Comparison of ENCODE assay signal across 28 mouse cellular contexts in genomic region chr5:130116857-130117256, GRCm38 (mm10). TPM values are rescaled to one million over a fixed set of nuclear protein-coding genes. Genes with fewer than 3 reads are reported as not detected.
DNase-seq lines count a peak whose midpoint lies in the region; ATAC-seq and TF ChIP-seq lines count a peak whose summit lies in the region.
"Had no signal": no experiment of that assay in that cellular context is flagged by ENCODE, and none has a peak within 500 bp of the region (broad histone marks: within the 10 kb centered on the region; RNA-seq: fewer than 3 reads in every experiment).

No protein-coding gene starts in this region.

- H3K4me1 ChIP-seq in embryonic facial prominence, embryonic 11.5 days (ENCODE audit: control insufficient read depth, insufficient read depth, low read length), result no peaks in the 10 kb centered on the region
- peaks cover 14% of the 10 kb centered on the region for H3K4me1 ChIP-seq in embryonic facial prominence, embryonic 10.5 days
- peaks cover 9% of the 10 kb centered on the region for H3K4me1 ChIP-seq in embryonic fibroblast, embryonic 13.5 days (ENCODE audit: control insufficient read depth, insufficient read depth, low read length)
- peaks cover 3% of the 10 kb centered on the region; the same call in 1 of the 2 replicates for H3K4me1 ChIP-seq in stomach, postnatal 0 days (replicated peaks; ENCODE audit: control insufficient read depth, insufficient read depth)
- H3K4me1 ChIP-seq: forebrain, embryonic 15.5 days; midbrain, embryonic 15.5 days had no signal

- no peaks in the 10 kb centered on the region for H3K9me3 ChIP-seq in embryonic facial prominence, embryonic 11.5 days (replicated peaks; ENCODE audit: control insufficient read depth, low read length)
- no peaks in the 10 kb centered on the region for H3K9me3 ChIP-seq in embryonic facial prominence, embryonic 10.5 days
- H3K9me3 ChIP-seq in stomach, postnatal 0 days (ENCODE audit: control insufficient read depth, low read length), result no peaks in the 10 kb centered on the region
- H3K9me3 ChIP-seq: forebrain, embryonic 15.5 days; G1E; heart, embryonic 13.5 days; kidney, embryonic 15.5 days; lung, embryonic 15.5 days; midbrain, embryonic 15.5 days had no signal

- no peak for TF ChIP-seq CTCF in embryonic fibroblast, embryonic 13.5 days (IDR thresholded peaks at IDR 0.05; ENCODE audit: borderline replicate concordance, insufficient read depth, low read length)
- TF ChIP-seq CTCF in stomach, postnatal 0 days (IDR thresholded peaks at IDR 0.05; ENCODE audit: low read depth), result no peak

- TF ChIP-seq EP300 in stomach, postnatal 0 days (optimal IDR thresholded peaks at IDR 0.05), result no peak

- H3K9ac ChIP-seq in embryonic facial prominence, embryonic 11.5 days (replicated peaks; ENCODE audit: low read length), result no peak overlapping the region
- no peak overlapping the region for H3K9ac ChIP-seq in stomach, postnatal 0 days (ENCODE audit: low read length)
- H3K9ac ChIP-seq: forebrain, embryonic 15.5 days; heart, embryonic 13.5 days; kidney, embryonic 15.5 days; liver, embryonic 14.5 days; lung, embryonic 15.5 days; midbrain, embryonic 15.5 days had no signal

- no peak overlapping the region for H3K4me3 ChIP-seq in embryonic facial prominence, embryonic 11.5 days (ENCODE audit: low read depth, low read length)
- H3K4me3 ChIP-seq in embryonic facial prominence, embryonic 10.5 days, result no peak overlapping the region
- no peak overlapping the region for H3K4me3 ChIP-seq in embryonic fibroblast, embryonic 13.5 days (ENCODE audit: insufficient read depth, low read length)
- H3K4me3 ChIP-seq in stomach, postnatal 0 days (ENCODE audit: low read depth, low read length), result no peak overlapping the region
- H3K4me3 ChIP-seq: forebrain, embryonic 15.5 days; heart, adult 2 months; heart, embryonic 13.5 days; kidney, embryonic 15.5 days; lung, embryonic 15.5 days; midbrain, embryonic 15.5 days had no signal

- DNase-seq in embryonic facial prominence, embryonic 11.5 days (ENCODE audit: low spot score), result peak; percentile 40
- no peak for DNase-seq in embryonic facial prominence, embryonic 10.5 days (ENCODE audit: low spot score)
- peak; percentile 31 for DNase-seq in right cerebral cortex, postnatal 25 days
- no peak for DNase-seq in right cerebral cortex, postnatal 14 days
- no peak for DNase-seq in stomach, postnatal 0 days (ENCODE audit: low spot score)
- DNase-seq in spleen, adult 12 weeks (ENCODE audit: low spot score), result no peak
- no peak for DNase-seq in cerebellum, adult 8-10 months
- DNase-seq: adrenal gland, postnatal 10 days; cerebellum, adult 2 months; cerebellum, postnatal 36 days; embryo, embryonic 11 days; gastrocnemius, postnatal 25 days; heart, adult 2 months; heart, postnatal 14 days; kidney, postnatal 36 days; lung, postnatal 4 days; spleen, adult 18-20 months; thymus, postnatal 14 days had no signal

- 69% methylated on average over 7 of the region's 7 CpGs for WGBS in embryonic facial prominence, embryonic 11.5 days
- 90% methylated on average over 7 of the region's 7 CpGs for WGBS in embryonic facial prominence, embryonic 10.5 days
- WGBS in stomach, postnatal 0 days, result 58% methylated on average over 7 of the region's 7 CpGs

- no peak overlapping the region for H3K27ac ChIP-seq in embryonic facial prominence, embryonic 11.5 days (replicated peaks; ENCODE audit: low read depth, low read length)
- H3K27ac ChIP-seq in embryonic facial prominence, embryonic 10.5 days (replicated peaks), result no peak overlapping the region
- H3K27ac ChIP-seq in embryonic fibroblast, embryonic 13.5 days (ENCODE audit: insufficient read depth, low read length), result peak overlapping the region; percentile 70
- H3K27ac ChIP-seq in stomach, postnatal 0 days (replicated peaks), result peak overlapping the region; percentile 53; the same call in 1 of the 2 replicates
- H3K27ac ChIP-seq: forebrain, embryonic 15.5 days; heart, adult 2 months; heart, embryonic 13.5 days; hindbrain, postnatal 0 days; liver, embryonic 14.5 days; lung, embryonic 15.5 days; midbrain, embryonic 15.5 days had no signal

- H3K36me3 ChIP-seq in embryonic facial prominence, embryonic 11.5 days (replicated peaks; ENCODE audit: control insufficient read depth, insufficient read depth, low read depth, low read length), result no peaks in the 10 kb centered on the region
- H3K36me3 ChIP-seq in embryonic facial prominence, embryonic 10.5 days (replicated peaks), result peaks cover 40% of the 10 kb centered on the region
- no peaks in the 10 kb centered on the region for H3K36me3 ChIP-seq in stomach, postnatal 0 days (ENCODE audit: control insufficient read depth, insufficient read depth, low read length)
- H3K36me3 ChIP-seq: G1E had no signal

- ATAC-seq in embryonic facial prominence, embryonic 11.5 days (replicated peaks; ENCODE audit: insufficient number of reproducible peaks, low FRiP score, low TSS enrichment, low read depth), result no peak
- no peak for ATAC-seq in stomach, postnatal 0 days (ENCODE audit: low FRiP score, low TSS enrichment)
- ATAC-seq: forebrain, embryonic 15.5 days; hindbrain, postnatal 0 days; intestine, postnatal 0 days; midbrain, embryonic 15.5 days had no signal

- TF ChIP-seq POLR2A in embryonic fibroblast, embryonic 13.5 days (IDR thresholded peaks at IDR 0.05; ENCODE audit: low read depth, low read length), result no peak

- H3K4me2 ChIP-seq in embryonic facial prominence, embryonic 11.5 days (ENCODE audit: low read depth, low read length), result no peak overlapping the region
- no peak overlapping the region for H3K4me2 ChIP-seq in stomach, postnatal 0 days (replicated peaks; ENCODE audit: low read depth)
- H3K4me2 ChIP-seq: forebrain, embryonic 15.5 days; heart, embryonic 13.5 days; kidney, embryonic 15.5 days; lung, embryonic 15.5 days; midbrain, embryonic 15.5 days had no signal

- no peaks in the 10 kb centered on the region for H3K27me3 ChIP-seq in embryonic facial prominence, embryonic 11.5 days (ENCODE audit: control insufficient read depth, insufficient read depth, low read length)
- no peaks in the 10 kb centered on the region for H3K27me3 ChIP-seq in embryonic facial prominence, embryonic 10.5 days (replicated peaks; ENCODE audit: low read depth, poor library complexity, severe bottlenecking)
- no peaks in the 10 kb centered on the region for H3K27me3 ChIP-seq in stomach, postnatal 0 days (ENCODE audit: control insufficient read depth, insufficient read depth, low read length)
- H3K27me3 ChIP-seq: forebrain, embryonic 15.5 days; heart, embryonic 13.5 days; kidney, embryonic 15.5 days; lung, embryonic 15.5 days; midbrain, embryonic 15.5 days had no signal

RNA-seq across cellular contexts. Expression of gene Kctd7, which starts 27.8 kb away (rescaled TPM):
- 4.9 and 5.0 TPM in 2 replicates for polyA plus RNA-seq in embryonic facial prominence, embryonic 11.5 days (2014; fragmentation: Nextera tagmentation; extraction: Ambion mirVana)
- polyA plus RNA-seq in embryonic facial prominence, embryonic 10.5 days (2016; fragmentation: Nextera tagmentation; extraction: Ambion mirVana), result 4.7 and 5.1 TPM in 2 replicates
- 3.6 and 4.4 TPM in 2 replicates for polyA plus RNA-seq in embryonic fibroblast, embryonic 13.5 days (2011; ENCODE audit: insufficient read length, low read depth, missing spikeins)
- polyA plus RNA-seq in stomach, postnatal 0 days (2015; fragmentation: Nextera tagmentation; extraction: Ambion mirVana), result 2.3 and 2.4 TPM in 2 replicates

RNA-seq across cellular contexts. Expression of gene Tpst1, which starts 43.7 kb away (rescaled TPM):
- polyA plus RNA-seq in embryonic facial prominence, embryonic 11.5 days (2014; fragmentation: Nextera tagmentation; extraction: Ambion mirVana), result 70.4 and 72.9 TPM in 2 replicates
- polyA plus RNA-seq in embryonic facial prominence, embryonic 10.5 days (2016; fragmentation: Nextera tagmentation; extraction: Ambion mirVana), result 52.3 and 55.6 TPM in 2 replicates
- polyA plus RNA-seq in embryonic fibroblast, embryonic 13.5 days (2011; ENCODE audit: insufficient read length, low read depth, missing spikeins), result 34.0 and 44.9 TPM in 2 replicates
- 44.5 and 47.3 TPM in 2 replicates for polyA plus RNA-seq in stomach, postnatal 0 days (2015; fragmentation: Nextera tagmentation; extraction: Ambion mirVana)
- polyA plus RNA-seq: G1E had no signal

RNA-seq across cellular contexts. Expression of gene Rabgef1, which starts 54.7 kb away (rescaled TPM):
- polyA plus RNA-seq in embryonic facial prominence, embryonic 11.5 days (2014; fragmentation: Nextera tagmentation; extraction: Ambion mirVana), result 23.6 and 25.1 TPM in 2 replicates
- polyA plus RNA-seq in embryonic facial prominence, embryonic 10.5 days (2016; fragmentation: Nextera tagmentation; extraction: Ambion mirVana), result 26.2 and 27.2 TPM in 2 replicates
- polyA plus RNA-seq in embryonic fibroblast, embryonic 13.5 days (2011; ENCODE audit: insufficient read length, low read depth, missing spikeins), result 21.8 and 27.7 TPM in 2 replicates
- polyA plus RNA-seq in stomach, postnatal 0 days (2015; fragmentation: Nextera tagmentation; extraction: Ambion mirVana), result 33.0 and 33.6 TPM in 2 replicates

Comparison
In these comparisons a context has a peak if more than half of its experiments do, and no peak if none do; other contexts are left out.
1. DNase-seq: peak in embryonic facial prominence, embryonic 11.5 days (single experiment) and right cerebral cortex, postnatal 25 days (single experiment); none in embryonic facial prominence, embryonic 10.5 days (single experiment), right cerebral cortex, postnatal 14 days (single experiment), stomach, postnatal 0 days (single experiment), spleen, adult 12 weeks (single experiment) and cerebellum, adult 8-10 months (single experiment).
2. H3K27ac ChIP-seq: peak in embryonic fibroblast, embryonic 13.5 days (single experiment) and stomach, postnatal 0 days (single experiment); none in embryonic facial prominence, embryonic 11.5 days (single experiment) and embryonic facial prominence, embryonic 10.5 days (single experiment).